Mouse (Mus musculus): ENCODE measurements around the gene Tnfsf13b. TPM values are rescaled to one million over a fixed set of nuclear protein-coding genes. Genes with fewer than 3 reads are reported as not detected.

The Tnfsf13b gene
- polyA plus RNA-seq (2016; fragmentation: Nextera tagmentation; extraction: Ambion mirVana): 0.08 and 0.09 TPM in 2 replicates

DNA sequence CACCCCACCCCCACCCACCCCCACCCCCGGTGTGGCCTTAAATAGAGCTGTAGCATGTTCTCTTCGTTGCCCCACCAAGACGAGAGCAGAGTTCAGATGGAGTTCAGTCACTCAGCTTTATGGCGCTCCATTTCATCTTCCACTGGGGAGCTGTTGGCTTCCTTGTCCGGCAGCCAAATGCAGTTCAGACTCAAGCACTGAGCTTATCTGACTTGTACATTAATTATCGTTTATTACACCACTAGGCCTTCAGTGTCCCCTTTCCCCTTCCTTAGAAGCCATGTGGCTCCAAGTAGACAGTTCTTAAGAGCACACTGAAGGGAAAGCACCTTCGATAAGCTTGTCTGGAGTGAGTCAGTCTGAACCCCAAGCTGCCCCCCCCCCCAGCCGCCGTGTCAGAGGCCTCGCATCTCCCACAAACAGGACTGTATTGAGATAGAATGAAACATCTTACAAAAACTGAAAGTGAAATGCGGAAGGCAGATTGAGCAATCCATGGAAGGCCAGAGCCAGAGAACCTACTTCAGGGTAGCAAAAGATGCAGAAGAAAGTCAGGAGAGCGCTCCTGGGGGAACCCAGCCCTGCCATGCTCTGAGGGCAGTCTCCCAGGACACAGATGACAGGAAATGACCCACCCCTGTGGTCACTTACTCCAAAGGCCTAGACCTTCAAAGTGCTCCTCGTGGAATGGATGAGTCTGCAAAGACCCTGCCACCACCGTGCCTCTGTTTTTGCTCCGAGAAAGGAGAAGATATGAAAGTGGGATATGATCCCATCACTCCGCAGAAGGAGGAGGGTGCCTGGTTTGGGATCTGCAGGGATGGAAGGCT is at the start of gene Tnfsf13b:
Gene Tnfsf13b (plus strand): TSS at position 312 of the 830 bp plus-strand sequence.
- Histone ChIP-seq H3K9me3 (replicated peaks) (no peaks in the 10 kb centered on the region), H3K27me3 (peaks cover 15% of the 10 kb centered on the region; the same call in 1 of the 2 replicates), H3K4me1 (peaks cover 7% of the 10 kb centered on the region), H3K36me3 (no peaks in the 10 kb centered on the region), H3K27ac (no peak within 1 kb of the TSS), H3K4me3 (peak within 1 kb of the TSS; percentile 44), H3K4me2 (replicated peaks) (peak within 1 kb of the TSS; percentile 77), H3K9ac (peak within 1 kb of the TSS; percentile 51; the same call in 1 of the 2 replicates)
- WGBS: 78% methylated on average over 16 of the region's 16 CpGs
- ATAC-seq (ENCODE audit: low FRiP score): no peak

DNA sequence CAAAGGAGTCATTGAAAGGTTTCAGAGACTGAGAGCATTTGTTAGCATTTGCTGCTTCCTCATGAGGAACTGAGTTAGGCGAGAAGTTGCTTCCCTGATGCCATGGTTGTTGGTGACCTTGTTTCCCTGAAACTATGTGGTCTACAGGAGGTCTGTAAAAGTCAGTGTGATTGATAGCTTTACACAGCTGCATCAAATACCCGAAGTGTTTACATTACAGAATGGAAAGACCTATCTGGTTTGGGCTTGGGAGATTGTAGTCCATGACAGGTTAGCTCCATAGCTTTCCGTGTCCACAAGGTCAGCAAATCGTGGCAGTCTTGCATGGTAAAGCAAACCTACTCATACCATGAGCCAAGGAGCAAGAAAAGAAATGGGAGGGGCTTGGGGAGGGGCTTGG is 47.9 kb upstream of the Tnfsf13b start:
- H3K27ac ChIP-seq: no peak overlapping the region
- 65% methylated on average over 4 of the region's 4 CpGs for WGBS
- H3K4me2 ChIP-seq (replicated peaks): no peak overlapping the region
- H3K4me3 ChIP-seq: no peak overlapping the region
- no peaks in the 10 kb centered on the region for H3K4me1 ChIP-seq
- H3K9me3 ChIP-seq (replicated peaks): no peaks in the 10 kb centered on the region
- H3K27me3 ChIP-seq: no peaks in the 10 kb centered on the region
- ATAC-seq (ENCODE audit: low FRiP score): no peak
- H3K9ac ChIP-seq: no peak overlapping the region
- no peaks in the 10 kb centered on the region for H3K36me3 ChIP-seq

DNA sequence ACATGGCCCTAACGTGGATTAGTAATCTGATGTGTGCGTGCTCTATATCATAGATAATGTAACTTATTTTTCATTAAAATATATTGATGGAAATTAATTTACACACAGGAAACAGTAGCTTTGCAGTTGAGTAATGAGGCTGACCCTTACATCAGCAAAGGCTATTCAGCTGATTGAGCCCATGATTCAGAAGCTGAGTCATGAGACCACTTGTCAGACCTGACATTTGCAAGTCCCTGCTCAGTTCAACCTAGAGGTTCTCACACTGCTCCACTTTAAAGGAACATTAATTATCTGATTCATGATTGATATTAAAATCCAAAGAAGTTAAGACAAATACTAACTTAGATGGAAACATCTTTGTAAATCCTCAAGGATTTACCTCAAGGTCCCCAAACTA is 46.3 kb upstream of the Tnfsf13b start:
- H3K9me3 ChIP-seq (replicated peaks): no peaks in the 10 kb centered on the region
- no peak for ATAC-seq (ENCODE audit: low FRiP score)
- H3K4me1 ChIP-seq: no peaks in the 10 kb centered on the region
- no peaks in the 10 kb centered on the region for H3K27me3 ChIP-seq
- no peak overlapping the region for H3K9ac ChIP-seq
- 90% methylated on average over 2 of the region's 2 CpGs for WGBS
- H3K4me3 ChIP-seq: no peak overlapping the region
- H3K27ac ChIP-seq: no peak overlapping the region
- H3K4me2 ChIP-seq (replicated peaks): no peak overlapping the region
- H3K36me3 ChIP-seq: no peaks in the 10 kb centered on the region

DNA sequence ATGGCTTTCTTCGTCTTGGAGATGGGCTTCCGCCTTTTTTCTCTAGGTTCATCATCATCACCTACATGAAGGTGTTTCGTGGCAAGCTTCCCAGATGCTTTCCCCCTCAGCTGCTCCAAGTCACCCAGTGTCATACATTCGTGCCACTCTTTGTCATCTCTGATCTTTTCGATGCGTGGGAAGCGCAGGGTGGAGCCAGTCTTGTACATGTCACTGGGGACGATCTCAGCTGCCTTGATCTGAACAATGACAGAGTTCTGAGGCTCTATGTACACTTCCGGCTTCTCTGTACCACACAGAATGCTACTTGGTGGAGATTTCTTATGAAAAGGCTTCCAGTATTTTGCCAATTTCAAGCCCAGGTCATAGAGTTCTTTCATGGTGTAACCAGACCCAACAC is 34.4 kb upstream of the Tnfsf13b start:
- WGBS: 96% methylated on average over 9 of the region's 9 CpGs
- no peak for ATAC-seq (ENCODE audit: low FRiP score)
- no peaks in the 10 kb centered on the region for H3K27me3 ChIP-seq

DNA sequence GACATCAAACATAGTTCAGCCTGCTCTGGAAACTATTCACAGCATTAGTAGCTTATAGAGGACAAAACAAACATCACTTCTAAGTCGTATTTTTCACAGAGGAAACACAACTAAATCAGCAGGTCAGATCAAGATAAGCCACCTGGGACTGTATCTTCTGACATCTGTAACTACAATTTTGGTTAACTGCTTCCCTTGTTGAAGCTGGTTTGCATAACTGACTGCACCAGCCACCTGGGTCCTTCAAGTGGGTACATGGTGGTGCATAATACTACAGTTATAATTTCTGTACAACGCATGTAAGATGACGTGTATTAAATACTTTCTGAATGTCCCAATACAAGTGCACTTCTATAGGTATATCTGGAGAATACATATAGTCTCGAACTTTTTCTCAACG is 31.0 kb upstream of the Tnfsf13b start:
- no peak for ATAC-seq (ENCODE audit: low FRiP score)
- WGBS: 59% methylated on average over 5 of the region's 5 CpGs
- Histone ChIP-seq H3K36me3 (peaks cover 28% of the 10 kb centered on the region), H3K4me1 (peaks cover 33% of the 10 kb centered on the region), H3K27ac (no peak overlapping the region), H3K4me3 (peak overlapping the region; percentile 74), H3K4me2 (replicated peaks) (peak overlapping the region; percentile 67), H3K27me3 (no peaks in the 10 kb centered on the region), H3K9ac (peak overlapping the region; percentile 73), H3K9me3 (replicated peaks) (no peaks in the 10 kb centered on the region)

More for the DNA sequence above, 34.4 kb upstream of the Tnfsf13b start:
- no peak overlapping the region for H3K4me3 ChIP-seq
- H3K4me1 ChIP-seq: peaks cover 10% of the 10 kb centered on the region
- H3K4me2 ChIP-seq (replicated peaks): no peak overlapping the region
- no peaks in the 10 kb centered on the region for H3K9me3 ChIP-seq (replicated peaks)
- no peak overlapping the region for H3K27ac ChIP-seq
- H3K9ac ChIP-seq: no peak overlapping the region
- H3K36me3 ChIP-seq: peaks cover 41% of the 10 kb centered on the region

DNA sequence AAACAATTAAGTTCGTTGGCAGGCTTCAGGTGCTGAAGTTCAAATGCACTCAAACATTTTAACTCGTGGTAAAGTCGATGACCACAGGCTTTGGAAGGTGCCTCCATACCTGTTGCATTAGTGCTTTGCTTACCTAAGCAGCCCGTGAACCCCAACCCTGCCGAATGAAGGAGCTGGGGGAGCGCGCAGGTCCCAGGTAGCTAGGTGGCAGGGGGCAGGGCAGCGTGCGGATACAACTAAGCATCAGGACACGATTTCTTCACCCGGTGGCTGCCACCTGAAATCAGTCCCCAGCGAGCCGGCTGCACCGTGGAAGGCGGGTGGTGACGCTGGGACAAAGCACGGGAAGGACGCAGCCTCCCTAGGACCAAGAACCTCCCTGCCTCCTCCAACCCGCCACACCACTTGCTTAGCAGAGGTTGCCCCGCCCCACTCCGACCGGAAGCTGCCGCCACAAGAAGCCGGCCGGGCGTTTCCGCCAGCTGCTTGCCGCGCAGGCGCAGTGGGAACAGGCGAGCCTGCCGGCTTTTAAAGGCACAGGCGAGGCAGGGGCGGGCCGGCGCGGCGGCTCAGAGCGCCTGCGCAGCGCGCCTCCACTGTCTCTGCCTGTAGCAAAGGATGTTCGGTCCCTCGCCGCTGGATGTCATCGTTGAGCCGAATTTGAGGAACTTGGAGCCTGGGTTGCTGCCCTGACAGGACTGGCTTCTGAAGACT is 30.2 kb upstream of the Tnfsf13b start:
- Histone ChIP-seq H3K4me2 (replicated peaks) (peak overlapping the region; percentile 67), H3K27me3 (no peaks in the 10 kb centered on the region), H3K9me3 (replicated peaks) (no peaks in the 10 kb centered on the region), H3K36me3 (peaks cover 25% of the 10 kb centered on the region), H3K9ac (peak overlapping the region; percentile 73), H3K4me3 (peak overlapping the region; percentile 74), H3K4me1 (peaks cover 33% of the 10 kb centered on the region), H3K27ac (peak overlapping the region; percentile 72)
- WGBS: under 1% methylated on average over 47 of the region's 47 CpGs
- ATAC-seq (ENCODE audit: low FRiP score): peak; percentile 96

DNA sequence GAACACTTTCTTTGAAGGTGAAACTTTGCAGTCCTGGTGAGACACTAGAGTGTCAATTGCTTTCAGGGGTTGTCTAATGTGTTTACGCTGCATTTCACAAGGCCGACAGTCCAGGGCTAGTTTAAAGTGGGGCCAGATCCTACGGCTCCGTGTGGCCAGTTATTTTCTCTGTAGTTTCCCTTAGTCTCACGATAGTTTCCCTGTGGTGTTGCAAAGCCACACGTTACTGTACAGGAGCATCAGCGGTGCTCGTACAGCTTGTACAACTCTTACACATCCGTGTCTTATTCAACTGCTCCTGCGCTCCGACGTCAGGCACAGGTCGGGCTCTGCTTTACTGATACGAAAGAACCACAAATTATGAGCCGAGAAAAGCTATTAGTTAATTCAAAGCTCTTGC is 29.3 kb upstream of the Tnfsf13b start:
- no peak for ATAC-seq (ENCODE audit: low FRiP score)
- WGBS: 41% methylated on average over 15 of the region's 15 CpGs
- Histone ChIP-seq H3K4me1 (peaks cover 33% of the 10 kb centered on the region), H3K4me3 (peak overlapping the region; percentile 95), H3K9ac (no peak overlapping the region), H3K27me3 (no peaks in the 10 kb centered on the region), H3K36me3 (peaks cover 15% of the 10 kb centered on the region), H3K4me2 (replicated peaks) (peak overlapping the region; percentile 67), H3K9me3 (replicated peaks) (no peaks in the 10 kb centered on the region), H3K27ac (no peak overlapping the region)

DNA sequence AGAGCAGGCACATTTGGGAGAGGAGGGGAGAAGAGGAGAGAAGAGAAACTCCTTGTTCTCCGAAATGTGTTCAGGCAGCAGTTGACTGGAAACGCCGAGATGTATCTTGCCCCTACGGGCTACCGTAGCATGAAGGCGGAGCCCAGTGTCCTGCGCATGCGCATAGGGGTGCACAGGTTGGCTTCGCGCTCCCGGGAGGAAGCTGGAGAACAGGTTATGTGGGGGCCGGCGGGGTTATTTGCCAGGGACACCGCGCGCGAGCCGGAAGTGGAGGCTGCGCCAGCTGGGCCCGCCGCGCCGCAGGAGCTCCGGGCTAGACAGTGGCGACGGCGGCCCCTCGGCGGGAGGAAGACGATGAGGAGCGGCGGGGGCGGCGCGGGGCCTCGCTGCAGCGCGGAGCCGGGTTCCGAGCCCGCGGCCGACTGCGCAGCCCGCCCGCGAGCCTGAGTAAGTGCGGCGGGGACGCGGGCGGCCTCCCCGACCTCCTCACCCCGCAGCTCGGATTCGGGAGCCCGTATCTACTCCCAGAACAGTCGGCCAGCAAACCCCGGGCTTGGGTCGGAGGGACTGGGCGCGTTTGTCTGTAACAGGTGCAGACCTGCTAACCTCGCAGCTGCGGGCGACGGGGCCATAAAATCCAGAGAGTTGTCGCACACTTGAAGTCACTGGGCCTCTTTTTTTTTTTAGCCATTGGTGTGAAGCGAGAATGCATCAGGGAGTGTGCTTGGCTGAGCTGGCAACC is 28.5 kb upstream of the Tnfsf13b start, which contains the start of the genes Lig4 and Abhd13:
Gene Lig4 (minus strand): TSS at position 114 of the 742 bp plus-strand sequence.
Gene Abhd13 (plus strand): TSS at position 135 of the 742 bp plus-strand sequence.
- under 1% methylated on average over 56 of the region's 68 CpGs for whole genome bisulfite sequencing
- Histone ChIP-seq H3K4me2 (replicated peaks) (peak within 1 kb of the TSS; percentile 67), H3K4me1 (peaks cover 33% of the 10 kb centered on the region), H3K4me3 (peak within 1 kb of the TSS; percentile 95), H3K36me3 (peaks cover 8% of the 10 kb centered on the region), H3K27me3 (no peaks in the 10 kb centered on the region), H3K9ac (peak within 1 kb of the TSS; percentile 95), H3K27ac (peak within 1 kb of the TSS; percentile 91), H3K9me3 (replicated peaks) (no peaks in the 10 kb centered on the region)
- ATAC-seq (ENCODE audit: low FRiP score): peak; percentile 55

DNA sequence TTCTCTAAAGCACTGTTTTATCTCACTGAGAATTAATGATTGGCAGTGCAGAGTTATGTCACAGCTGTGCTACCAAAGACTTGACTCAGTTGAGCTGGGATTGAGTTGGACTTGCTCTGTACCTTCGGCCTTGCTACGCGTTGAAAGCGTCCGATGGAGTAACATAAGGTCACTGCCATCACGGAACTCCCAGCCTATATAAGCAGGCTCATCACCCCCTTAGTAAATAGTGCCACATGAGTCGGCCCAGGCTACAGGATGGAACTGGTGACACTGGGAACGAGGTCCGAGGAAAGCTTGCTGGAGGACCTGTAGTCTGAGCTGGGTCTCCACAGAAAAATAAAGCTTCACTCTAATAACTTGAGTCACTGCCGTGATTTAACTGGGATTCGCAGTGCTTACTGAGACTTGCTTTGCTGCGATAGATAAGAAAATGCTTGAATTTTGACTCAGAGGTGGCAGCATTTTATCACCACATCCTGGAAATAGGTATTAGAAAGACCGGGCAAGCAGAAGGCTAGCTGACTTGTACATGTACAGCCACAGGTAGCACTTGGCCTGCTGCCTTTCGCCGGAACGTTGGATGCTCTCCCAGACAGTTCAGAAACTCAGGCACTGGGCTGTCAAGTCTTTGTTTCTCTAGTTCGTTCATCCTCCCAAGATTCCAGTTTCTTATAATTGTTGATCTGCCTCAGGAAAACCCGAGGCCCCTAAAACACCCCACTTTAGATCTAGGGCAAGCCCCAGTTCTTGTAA is 27.6 kb upstream of the Tnfsf13b start:
- H3K4me3 ChIP-seq: peak overlapping the region; percentile 95
- peaks cover 33% of the 10 kb centered on the region for H3K4me1 ChIP-seq
- H3K9ac ChIP-seq: peak overlapping the region; percentile 95
- ATAC-seq (ENCODE audit: low FRiP score): no peak
- no peaks in the 10 kb centered on the region; the same call in 1 of the 2 replicates for H3K36me3 ChIP-seq
- no peaks in the 10 kb centered on the region for H3K9me3 ChIP-seq (replicated peaks)
- no peaks in the 10 kb centered on the region for H3K27me3 ChIP-seq
- WGBS: 61% methylated on average over 18 of the region's 18 CpGs
- H3K27ac ChIP-seq: no peak overlapping the region
- peak overlapping the region; percentile 67 for H3K4me2 ChIP-seq (replicated peaks)

DNA sequence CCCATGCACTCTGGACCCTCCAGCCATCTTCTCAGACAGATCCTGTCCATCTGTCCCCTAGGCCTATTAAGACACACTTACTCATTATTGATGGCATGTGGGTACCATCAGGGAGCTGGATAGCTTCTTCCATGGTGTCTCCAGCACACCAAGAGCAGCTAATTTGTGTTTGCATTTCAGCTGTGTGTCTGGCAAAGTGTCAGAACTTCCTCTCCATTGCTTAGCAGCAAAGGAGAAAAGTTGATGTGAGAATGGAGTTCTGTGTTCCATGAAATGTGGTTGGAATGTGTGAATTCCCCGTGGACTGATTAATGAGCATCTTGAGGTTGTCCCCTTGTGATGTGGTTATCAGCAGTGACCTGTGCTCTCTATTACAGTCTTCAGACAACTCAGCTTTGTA is 26.5 kb upstream of the Tnfsf13b start:
- Histone ChIP-seq H3K27ac (no peak overlapping the region), H3K36me3 (no peaks in the 10 kb centered on the region; the same call in 1 of the 2 replicates), H3K9me3 (replicated peaks) (no peaks in the 10 kb centered on the region), H3K9ac (no peak overlapping the region), H3K4me2 (replicated peaks) (no peak overlapping the region), H3K4me3 (no peak overlapping the region), H3K27me3 (no peaks in the 10 kb centered on the region), H3K4me1 (peaks cover 33% of the 10 kb centered on the region)
- 84% methylated on average over 1 of the region's 1 CpGs for WGBS
- ATAC-seq (ENCODE audit: low FRiP score): no peak

DNA sequence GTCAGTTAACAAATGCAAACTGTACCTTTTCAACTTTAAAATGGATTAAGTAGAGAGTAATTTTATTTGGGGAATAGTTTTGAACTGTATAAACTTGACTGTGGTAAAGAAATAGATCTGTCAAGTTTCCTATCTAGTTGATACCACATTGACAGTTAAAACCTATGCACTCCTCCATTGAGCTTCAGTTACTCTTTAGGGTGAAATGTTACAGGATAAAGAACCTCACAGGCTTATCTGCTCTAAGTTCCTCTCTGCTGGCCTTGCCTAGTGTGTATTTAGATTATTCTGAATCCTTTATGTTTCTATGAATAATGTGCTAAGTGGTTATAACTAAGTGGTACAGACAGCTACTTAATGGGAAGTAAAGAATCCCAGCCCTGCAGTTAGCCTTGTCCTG is 26.1 kb upstream of the Tnfsf13b start:
- H3K36me3 ChIP-seq: no peaks in the 10 kb centered on the region; the same call in 1 of the 2 replicates
- no peaks in the 10 kb centered on the region for H3K27me3 ChIP-seq
- peaks cover 30% of the 10 kb centered on the region for H3K4me1 ChIP-seq
- no peak for ATAC-seq (ENCODE audit: low FRiP score)
- no peak overlapping the region for H3K27ac ChIP-seq
- H3K9me3 ChIP-seq (replicated peaks): no peaks in the 10 kb centered on the region
- no peak overlapping the region for H3K4me3 ChIP-seq
- no peak overlapping the region for H3K4me2 ChIP-seq (replicated peaks)
- H3K9ac ChIP-seq: no peak overlapping the region
